Mouse (Mus musculus) gonadal fat pad, adult 2 months (tissue): ENCODE results near the gene Psme4. TPM values are rescaled to one million over a fixed set of nuclear protein-coding genes. Genes with fewer than 3 reads are reported as not detected.
"Not testable (repeated sequence)": the region's sequence is repeated elsewhere in the genome, so short reads cannot be mapped to it uniquely, and the experiment has no call there.

Experiments
- DNase-seq: peaks from one replicate; pipeline ENCODE4 v3.0.0-alpha.2; 2012; ENCODE audit warnings: low read depth
- polyA plus RNA-seq: library from polyadenylated mRNA; depleted of rRNA; stranded (reverse); fragments of >200 nt; gene quantifications from 2 replicates; pipeline ENCODE4 v1.2.3, GENCODE M21; 2012; rRNA removed

The Psme4 gene
- 17.5 and 18.0 TPM in 2 replicates for polyA plus RNA-seq

DNA sequence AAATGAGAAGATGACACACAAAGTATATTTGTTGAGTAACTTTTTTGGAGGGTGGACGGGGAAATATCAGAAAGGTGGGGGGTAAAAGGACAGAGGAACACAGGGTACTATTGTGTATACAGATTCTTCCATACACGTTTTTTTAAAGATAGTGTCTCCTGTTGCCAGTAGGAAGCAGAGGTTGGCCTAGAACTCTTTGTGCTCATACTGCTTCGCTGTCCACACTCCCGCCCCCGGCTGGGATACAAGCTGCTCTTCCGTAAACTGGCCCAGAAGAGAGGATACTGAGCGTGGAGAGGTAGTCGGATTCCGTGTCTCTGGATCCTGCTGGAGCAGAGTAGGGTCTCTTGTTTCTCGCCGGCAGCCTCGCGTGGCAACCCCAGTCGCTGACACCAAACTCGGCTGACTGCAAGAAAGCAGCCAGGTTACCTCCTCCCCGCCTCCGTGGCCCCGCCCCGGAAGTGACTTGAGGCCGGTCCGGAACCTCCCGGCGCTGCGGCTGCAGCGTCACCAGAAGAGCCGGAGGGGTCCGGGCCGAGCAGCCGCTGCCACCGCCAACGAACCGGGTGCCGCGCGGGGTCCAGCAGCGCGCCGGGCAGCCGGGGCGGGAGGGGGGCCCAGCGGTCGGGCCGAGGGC, at the start of gene Psme4:
TSS of gene Psme4 (plus strand) at position 460 of the 637 bp plus-strand sequence.
- no peak for DNase-seq

DNA sequence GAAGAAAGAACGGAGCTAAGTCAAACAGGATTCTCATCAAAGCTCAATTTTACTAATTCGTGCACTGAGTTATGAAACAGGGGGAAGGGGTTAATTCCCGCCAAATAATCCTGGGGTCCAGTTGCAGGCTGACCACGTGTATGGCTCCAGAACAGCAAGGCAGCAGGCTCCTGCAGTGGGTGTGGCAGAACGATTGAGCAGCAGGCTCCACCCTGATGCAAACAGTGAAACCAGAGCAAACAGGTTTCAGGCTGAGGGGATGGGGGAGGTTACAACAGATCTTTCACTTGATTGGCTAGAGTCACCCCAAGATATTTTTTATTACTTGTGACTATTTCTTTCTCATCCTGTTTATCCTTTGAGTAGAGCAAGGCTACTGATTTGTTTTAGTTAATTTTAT, 48.1 kb upstream of the Psme4 start:
- DNase-seq, result no peak

DNA sequence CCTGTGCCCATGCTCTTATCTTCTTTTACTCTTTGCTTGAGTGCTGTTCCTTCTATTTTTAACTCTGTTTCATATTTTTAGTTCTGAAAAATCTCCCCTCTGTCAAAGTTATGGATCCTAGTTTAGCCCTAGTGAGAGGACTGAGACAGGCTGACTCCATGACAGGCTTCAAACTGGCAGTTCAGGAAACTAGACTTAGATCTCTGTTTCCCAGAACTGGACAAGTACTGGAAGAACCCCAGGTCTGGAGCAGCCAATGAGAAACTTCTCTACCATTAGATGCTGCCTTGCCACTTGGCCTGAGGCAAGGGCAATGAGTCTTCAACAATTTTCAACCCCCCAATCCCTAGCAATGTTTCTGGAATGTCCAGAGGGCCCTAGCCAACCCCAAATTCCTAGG, 40.8 kb upstream of the Psme4 start:
- no peak for DNase-seq

GRCm38 (mm10) chr11:30733376-30733775, 38.1 kb upstream of the Psme4 start:
- DNase-seq, result no peak

- no peak for DNase-seq
These were observed 27.5 kb upstream of the Psme4 start for GRCm38 (mm10) chr11:30743991-30744390.

DNA sequence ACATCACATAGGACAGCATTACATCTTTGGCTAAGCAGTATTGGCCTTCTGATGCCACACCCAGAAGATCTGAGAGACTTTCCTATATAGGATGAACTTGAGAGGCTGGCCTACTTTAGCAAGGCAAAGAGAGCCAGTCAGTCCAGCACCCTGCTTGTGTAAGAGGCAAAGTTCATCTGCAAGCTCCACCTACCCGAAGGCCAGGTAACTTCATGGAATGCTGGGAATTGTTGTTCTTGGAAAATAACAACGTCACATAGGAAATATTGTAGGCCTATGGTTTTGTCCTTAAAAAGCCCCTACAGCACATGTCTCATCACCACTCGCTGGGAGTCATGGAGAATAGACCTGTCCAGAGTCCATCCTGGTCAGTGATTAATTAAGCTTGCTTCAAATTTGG, 22.6 kb upstream of the Psme4 start:
- DNase-seq, result no peak

DNA sequence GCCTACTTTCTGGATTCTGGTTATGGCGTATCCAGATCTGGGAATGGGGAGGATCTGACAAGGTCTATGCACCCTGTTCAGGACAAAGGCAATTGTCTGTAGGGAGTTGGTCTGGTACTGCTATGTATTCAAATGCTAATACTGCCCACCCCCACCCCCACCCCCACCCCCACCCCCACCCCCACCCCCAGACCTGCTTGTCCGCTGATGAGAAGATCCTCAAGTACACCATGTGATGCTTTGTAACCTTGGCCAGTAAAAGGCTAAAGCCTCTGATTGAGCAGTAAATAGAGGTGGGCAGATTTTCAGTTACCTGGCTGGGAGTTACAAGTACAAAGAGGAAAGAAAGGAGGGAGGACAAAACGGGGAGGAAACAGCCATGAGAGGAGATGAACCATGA, 21.9 kb upstream of the Psme4 start:
- no peak for DNase-seq

DNA sequence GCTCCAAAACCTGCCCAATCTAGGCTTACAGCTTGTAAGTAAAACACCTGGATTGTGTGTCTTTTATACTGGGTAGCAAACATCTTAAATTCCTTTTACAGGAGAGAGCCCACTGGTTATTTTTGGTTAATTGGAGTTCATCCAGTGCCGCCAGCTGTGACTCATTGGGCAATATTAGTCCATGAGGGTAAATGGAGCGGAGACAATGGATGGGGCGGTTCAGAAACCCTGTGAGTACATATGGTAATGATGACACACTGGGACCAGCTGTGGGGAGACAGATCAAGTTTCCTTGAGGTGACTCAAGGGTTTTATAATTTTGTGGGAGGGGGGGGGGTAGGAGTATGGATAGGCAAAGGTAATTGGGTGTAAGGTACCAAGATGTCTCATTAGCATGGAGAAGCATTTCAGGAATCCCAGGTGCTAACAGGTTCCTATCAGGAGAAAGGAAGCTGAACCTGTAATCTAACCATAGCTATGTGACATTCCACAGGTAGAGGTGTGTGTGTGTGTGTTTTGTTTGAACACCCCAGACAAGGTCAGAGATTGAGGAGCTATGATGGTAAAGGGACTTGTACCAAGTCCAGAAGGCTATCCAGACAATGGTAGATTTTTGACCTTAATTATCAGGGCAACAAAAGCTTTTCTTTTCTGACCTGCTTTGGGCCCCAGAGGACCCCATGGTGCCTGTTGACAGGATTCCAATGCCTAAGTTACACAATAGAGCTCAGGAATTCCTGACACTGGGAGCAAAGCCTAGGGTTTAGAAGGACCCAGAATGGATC, 21.3 kb upstream of the Psme4 start:
- DNase-seq, result no peak

- no peak for DNase-seq
These were observed 18.6 kb upstream of the Psme4 start for GRCm38 (mm10) chr11:30752956-30753355.

DNA sequence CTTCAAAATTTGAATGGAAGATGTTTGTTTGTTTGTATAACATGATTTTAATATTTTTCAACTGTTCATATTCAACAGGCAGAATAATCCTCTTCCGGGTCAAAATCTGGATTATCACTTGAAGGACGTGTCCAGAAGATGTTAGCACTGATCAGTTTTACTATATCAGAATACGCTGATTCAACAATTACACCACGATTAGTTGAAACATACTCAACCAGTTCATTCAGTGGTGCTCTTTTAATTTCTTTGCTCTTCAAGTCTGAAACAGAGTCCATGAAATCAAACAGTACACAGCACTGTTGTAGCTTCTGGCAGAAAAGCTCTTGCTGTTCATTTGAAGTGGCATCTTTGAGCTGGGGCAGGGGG, 17.1 kb upstream of the Psme4 start:
- DNase-seq, result not testable (repeated sequence)

DNA sequence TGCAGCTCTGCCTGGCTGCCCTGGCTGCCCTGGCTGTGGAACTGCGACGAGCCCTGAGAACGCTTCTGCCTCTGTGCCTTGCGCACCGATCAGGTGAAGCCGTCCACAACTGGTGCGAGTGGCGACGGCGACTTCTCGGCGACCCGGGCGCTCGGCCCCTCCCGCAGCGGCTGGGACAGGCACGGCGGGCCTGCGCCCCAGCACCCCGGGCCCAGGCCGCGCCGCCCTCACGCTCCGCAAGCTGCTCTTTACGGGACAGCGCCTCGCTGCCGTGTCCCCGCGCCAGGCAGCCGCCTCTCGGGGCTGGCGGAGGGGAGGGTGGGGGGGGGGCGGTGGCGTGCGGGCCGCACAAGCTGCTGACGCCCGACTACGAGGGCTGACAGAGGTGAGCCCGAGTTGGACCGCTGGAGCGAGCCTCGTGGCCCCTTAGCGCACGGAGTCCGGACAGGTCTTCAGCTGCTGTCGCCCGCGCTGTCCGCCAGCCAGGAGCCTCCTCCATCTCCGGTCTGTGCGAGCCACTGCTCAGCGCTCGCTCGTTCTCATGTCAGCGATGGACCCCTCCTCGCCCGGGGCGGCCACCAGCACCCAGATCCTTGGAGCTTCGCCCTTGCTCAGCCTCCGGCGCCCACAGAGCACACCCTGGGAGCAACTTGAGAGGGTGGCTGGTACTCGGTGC, 16.5 kb upstream of the Psme4 start:
- no peak for DNase-seq

DNA sequence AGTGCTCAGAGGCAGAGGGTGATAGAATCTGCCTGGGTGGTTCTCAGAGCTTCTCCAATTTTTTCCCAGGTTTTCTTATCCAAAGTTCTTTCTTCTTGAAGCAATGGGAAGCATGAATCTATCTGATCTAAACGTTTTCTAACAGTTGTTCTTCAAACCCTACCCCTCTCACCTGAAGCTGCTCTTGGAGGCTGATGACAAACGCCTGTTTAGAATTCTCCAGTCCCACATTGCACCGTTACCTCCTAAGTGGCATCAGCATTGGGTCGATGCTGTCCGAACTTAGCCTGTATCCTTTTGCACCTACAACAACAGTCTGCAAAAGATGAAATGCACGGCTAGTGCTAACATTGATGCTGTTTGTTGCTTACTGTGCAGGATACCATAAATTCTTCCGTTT, 10.1 kb upstream of the Psme4 start:
- DNase-seq, result no peak

DNA sequence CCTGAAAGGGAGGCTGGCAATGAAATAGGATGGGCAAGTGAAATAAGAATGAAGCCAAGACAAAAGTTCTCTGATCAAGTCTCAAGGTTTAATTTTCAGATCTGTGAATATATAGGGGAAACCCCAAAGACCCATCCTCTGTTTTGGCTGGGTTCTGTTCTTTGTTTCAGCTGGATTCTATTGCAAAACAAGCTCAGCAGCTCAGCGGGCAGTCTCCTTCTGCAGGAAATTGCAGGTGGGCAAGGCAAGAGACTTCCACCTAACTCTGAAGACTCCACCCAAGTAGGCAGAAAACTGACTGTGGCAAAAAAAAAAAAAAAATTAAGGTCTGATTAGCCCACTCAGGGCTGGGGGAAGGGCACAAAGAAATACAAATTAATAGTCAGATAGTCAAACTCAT, 9.6 kb upstream of the Psme4 start:
- DNase-seq, result no peak

- DNase-seq, result no peak
These were observed 6.5 kb upstream of the Psme4 start for GRCm38 (mm10) chr11:30765076-30765475.

- no peak for DNase-seq
These were observed 709 bp upstream of the Psme4 start for GRCm38 (mm10) chr11:30770817-30771216.

DNA sequence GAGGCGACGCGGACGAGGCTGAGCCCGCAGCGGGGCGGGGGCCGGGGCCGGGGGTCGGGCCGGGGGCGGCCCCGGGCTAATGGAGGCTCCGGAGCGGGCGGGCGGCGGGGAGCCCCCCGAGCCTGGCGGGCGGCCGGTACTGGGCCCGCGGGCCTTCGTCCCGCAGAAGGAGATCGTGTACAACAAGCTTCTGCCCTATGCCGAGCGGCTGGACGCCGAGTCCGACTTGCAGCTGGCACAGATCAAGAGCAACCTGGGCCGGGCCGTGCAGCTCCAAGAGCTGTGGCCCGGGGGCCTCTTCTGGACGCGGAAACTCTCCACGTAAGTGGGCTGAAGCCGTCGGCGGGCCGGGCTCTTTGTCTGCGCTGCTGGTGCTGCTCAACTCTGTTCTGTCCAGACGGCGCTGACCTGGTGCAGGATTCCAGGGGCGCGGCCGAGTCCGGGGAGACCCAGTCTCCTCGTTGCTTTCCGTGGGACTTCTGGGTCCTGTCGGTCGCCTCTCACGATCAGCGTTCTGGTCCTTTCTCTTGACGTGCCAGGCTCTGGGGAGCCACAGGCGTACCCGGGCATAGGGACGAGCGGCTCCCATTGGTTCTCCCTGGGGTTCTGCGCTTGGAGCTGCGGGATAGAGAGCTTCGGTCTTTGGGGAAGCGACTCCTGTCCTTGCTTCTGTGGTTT, 517 bp downstream of the Psme4 start:
- no peak for DNase-seq

GRCm38 (mm10) chr11:30772777-30773417, 1.4 kb downstream of the Psme4 start:
- no peak for DNase-seq

DNA sequence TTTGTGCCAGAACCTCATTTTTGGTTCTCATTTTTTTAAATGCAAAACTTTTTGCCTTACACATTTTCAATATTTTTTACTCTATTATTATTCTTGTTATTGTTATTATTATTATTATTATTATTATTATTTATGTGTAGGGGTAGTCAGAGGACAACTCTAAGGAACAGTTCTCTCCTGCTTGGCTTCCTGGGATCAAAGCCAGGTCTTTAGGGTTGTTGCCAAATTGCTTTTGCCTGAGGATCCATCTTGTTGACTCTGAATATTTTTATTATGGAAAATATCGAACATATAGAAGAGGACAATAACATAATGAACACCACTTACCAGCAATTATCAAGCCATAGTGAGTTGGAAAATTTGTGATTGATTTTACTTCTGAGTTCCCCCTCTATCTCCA, 3.1 kb downstream of the Psme4 start:
- DNase-seq, result no peak

DNA sequence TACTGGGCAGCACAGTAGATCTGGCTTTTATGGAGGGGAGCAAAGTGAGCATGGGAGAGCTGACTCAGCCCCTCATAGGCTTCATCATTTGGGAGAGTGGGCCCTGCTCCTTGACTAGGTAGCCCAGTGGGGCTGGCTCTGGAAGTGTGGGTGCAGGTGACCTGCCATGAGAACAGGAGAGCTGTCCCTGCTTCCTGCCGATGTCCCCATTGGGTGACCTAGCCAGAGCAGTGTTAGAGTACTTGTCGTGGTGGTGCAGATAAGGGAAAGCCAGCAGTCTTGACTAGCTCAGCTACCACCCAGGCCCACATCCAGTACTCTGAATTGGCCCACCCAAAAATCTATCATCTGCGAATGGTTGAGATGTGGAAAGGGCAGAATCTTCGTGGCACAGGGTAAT, 6.0 kb downstream of the Psme4 start:
- no peak for DNase-seq

- DNase-seq, result no peak
These were observed 9.4 kb downstream of the Psme4 start for GRCm38 (mm10) chr11:30780893-30781292.

DNA sequence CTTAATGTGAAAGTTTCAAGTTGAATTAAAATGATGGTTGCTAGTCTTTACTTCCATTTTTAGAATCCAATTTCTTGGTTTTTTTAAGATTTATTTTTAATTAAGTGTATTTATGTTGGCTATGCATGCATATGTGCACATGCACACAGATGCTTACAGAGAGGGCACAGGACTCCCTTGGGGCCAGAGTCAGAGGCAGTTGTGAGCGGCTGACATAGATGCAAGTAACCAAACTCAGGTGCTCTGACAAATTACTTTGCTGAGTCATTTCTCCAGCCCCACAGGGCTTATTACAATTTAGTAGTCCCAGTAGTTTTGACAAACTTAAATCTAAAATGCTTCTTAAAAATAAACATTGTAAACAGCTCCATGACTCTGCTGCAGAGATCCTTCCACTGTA, 10.1 kb downstream of the Psme4 start:
- no peak for DNase-seq

- no peak for DNase-seq
These were observed 14.0 kb downstream of the Psme4 start for GRCm38 (mm10) chr11:30785497-30785896.
